Mouse (Mus musculus) cerebellum, adult 11 months (tissue): ENCODE measurements around the gene Gucy2e.

Source experiments
- DNase-seq: peaks from one replicate; pipeline ENCODE4 v3.0.0; 2022

Gucy2e gene

DNA sequence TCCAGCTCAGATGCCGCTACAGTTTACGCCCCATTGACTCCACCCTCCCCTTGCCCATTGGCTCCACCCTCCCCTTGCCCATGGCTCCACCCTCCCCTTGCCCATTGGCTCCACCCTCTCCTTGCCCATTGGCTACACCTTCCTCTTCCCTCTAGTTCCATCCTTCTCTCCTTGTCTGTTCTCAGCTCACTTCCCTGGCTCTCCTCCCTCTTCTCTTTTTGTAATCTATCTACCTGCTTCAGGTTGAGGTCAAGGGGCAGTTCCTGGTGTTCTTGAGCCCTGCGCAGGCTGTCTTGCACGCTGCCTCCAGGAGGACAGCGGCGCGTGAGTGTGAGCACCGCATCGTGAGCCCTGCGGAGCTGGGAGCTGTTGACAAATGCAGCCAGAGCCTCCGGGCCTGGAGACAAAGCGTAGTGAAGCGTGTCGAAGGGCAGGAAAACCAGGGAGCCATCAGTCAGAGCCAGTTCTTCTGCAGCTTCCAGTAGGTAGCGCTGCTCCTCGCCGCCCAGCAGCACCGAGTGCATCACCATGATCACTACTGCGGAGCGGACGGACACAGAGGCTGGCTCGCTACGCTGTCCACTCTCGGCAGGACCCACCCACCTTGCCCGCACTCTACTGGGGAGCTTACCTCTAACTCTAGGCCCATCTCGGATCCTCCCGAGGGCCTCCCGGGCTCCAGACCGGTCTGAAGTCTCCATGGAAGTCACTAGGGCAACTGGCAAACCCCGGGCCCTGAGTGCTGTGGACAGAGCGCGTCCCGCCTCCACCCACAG lies 1.4 kb downstream of the Gucy2e start:
- peak; percentile 85 for DNase-seq

DNA sequence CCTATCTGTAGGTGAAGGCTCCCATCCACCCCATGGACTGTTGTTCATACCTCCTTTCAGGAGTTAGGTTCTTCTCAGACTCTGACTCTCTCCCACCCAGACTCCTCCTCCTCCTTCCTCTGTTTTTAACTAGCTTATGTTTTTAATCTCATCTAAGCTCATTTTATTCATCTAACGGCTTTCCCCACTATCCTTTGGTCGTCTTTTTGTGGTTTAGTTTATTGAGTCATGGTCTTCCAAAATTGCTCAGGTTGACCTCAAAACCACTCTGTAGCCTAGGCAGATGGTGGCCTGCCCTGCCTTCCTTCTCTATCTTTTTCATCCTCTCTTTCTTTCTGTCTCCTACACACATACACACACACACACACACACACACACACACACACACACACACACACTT lies 3.7 kb downstream of the Gucy2e start:
- DNase-seq, result no peak

DNA sequence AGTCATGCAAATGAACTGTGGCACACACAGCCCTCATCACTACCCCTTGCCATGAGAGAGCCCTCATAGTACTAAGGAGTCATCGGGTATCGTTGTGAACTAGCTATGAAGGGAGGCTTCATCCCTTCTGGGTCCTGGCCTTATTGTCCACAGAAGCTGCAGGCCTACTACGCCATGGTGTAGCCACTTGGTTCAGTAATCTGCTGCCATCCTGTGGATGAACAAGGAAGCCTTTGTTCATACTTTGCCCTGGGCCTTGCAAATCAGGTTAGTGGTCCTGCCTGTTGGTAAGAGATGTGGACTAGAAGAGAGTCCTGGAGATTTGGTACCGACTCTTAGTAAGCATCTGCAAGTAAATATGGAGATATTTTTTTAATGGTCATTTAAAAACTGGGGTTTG lies 6.4 kb downstream of the Gucy2e start:
- no peak for DNase-seq

DNA sequence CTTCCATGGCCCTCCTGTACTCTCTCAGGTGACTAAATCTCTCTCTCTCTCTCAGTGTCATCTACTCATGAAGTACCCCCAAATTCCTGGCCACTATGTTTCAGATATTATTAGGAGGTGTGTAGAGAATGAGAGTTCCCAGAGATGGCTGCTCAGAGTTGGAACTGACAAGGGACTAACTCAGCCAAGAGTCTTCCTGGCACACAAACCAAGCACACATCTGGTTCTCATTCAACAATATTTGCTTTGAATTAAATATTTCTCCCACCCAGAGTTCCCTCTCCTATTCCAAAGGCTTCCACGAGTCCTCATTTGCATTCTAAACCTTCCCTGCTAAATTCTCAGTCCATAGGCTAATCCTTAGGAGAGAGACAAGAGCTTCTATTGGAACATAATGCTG lies 11.1 kb downstream of the Gucy2e start:
- no peak for DNase-seq

DNA sequence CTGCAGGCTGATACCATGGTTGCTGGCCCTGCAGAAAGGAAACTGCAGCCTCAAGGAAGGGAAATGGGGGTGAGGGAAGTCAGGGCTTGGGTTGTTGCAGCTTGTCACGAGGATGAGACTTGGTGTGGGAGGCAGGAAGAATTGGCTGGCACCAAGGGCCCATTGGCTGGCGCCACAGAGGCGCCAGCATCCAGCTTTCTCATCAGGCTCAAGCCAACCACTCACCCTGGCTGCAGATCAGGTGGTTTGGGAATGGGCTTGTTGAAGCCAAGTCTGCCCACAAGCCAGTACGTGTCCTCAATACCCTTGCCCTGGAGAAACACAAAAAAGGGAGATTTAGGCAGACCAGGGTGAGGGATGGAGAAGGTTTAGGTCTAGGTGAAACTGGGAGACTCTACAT lies 13.7 kb downstream of the Gucy2e start:
- no peak for DNase-seq

- no peak for DNase-seq
These were observed 15.8 kb downstream of the Gucy2e start for GRCm38 (mm10) chr11:69221070-69221469.

DNA sequence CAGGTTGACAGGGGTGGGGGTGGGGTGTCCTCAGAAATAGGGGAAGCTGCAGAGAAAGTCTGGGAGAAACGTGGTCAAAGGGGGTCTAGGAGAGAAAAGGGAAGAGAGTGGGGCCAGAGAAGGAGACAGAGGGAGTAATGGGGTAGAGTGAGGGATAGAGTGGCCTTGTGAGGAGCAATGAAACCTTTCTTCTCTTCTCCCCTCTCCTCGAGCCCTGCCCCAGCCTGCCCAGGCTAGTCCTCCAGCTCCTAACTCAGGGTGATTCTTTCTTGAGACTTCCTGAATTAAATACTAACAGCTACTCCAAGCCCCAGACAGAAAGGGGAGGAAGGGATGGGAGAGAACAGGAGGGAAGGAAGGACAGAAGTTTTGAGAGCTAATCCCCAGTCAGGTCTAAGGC lies 18.2 kb downstream of the Gucy2e start:
- DNase-seq, result no peak

DNA sequence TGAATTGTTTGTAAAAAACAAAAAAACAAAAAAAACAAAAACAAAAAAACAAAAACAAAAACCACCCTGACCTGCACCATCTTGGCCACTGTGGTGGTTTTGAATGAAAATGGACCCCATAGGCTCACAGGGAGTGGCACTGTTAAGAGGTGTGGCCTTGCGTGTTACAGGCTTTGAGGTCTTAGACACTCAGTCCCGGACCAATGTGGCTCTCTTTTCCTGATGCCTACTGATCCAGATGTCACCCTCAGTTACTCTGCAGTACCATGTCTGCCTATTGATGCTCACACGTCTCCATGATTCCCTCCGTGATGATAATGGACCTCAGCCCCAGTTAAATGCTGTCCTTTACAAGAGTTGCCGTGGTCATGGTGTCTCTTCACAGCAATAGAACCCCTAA lies 19.4 kb downstream of the Gucy2e start:
- no peak for DNase-seq

GRCm38 (mm10) chr11:69211431-69211830 lies 25.4 kb downstream of the Gucy2e start:
- peak; percentile 68 for DNase-seq

GRCm38 (mm10) chr11:69202469-69203230 lies 34.2 kb downstream of the Gucy2e start:
- no peak for DNase-seq

- DNase-seq, result no peak
These were observed 36.6 kb downstream of the Gucy2e start for GRCm38 (mm10) chr11:69200231-69200630.

DNA sequence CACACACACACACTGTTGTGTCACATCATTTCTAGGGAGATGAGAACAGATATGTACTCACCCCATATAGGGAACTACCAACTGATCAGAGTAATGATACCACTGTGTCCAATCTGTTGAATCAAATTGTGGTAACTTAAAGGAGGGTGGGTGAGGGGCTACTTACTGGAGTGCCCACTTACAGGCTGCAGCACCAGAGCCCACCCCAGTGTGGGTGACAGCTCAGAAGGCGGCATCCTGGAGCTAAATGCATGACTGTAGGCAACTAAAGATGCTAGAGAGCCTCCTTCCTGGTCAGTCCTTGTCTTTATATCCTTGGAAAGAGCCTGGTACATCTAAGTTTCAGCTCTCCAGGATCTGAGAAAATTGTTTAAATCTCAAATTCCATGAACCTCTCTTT lies 37.6 kb downstream of the Gucy2e start:
- no peak for DNase-seq

DNA sequence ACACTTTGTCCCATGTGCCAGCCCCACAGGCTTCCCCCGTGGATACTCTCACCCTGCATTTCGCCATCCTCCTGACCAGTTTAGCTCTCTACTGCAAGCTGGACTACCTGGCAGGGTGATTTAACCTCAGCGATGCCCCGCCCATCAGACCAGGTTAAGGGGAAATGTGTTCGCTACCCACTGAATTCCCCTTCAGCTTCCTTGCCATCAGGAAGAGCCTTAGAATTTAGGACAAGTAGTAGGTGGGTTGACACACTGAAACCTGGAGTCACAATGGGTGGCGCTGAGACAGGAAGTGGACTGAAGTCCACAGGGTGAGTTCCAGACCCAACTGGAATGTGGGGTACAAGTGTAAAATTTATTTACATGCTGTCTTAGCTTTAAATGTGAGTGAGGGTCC lies 39.1 kb downstream of the Gucy2e start, which contains the start of gene Alox8:
Gene Alox8 (minus strand): TSS at position 101 of the 400 bp plus-strand sequence.
- no peak for DNase-seq

GRCm38 (mm10) chr11:69197194-69197593 lies 39.6 kb downstream of the Gucy2e start:
- no peak for DNase-seq

DNA sequence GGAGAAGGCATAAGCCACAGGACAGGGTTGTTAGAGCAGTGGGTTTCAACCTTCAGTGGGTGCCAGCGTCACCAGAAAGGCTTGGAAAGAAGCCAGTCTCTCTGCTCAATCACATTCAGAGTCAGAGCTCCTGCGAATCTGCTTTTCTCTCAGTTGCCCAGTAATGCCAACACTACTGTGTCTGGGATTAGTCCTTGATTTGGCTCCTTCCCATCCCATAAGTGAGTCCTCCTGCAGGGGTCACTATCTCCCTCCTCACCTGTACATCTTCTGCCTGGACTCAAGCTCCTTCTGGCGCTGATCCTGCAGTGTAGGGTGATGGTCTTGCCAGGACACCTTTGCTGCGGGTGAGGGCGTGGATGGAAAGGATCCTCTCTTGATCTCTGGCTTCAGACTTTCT lies 40.1 kb downstream of the Gucy2e start:
- peak; percentile 59 for DNase-seq

- peak; percentile 34 for DNase-seq
These were observed 44.0 kb downstream of the Gucy2e start for GRCm38 (mm10) chr11:69192840-69193239.

GRCm38 (mm10) chr11:69185936-69186335 lies 50.9 kb downstream of the Gucy2e start:
- DNase-seq, result no peak

GRCm38 (mm10) chr11:69185031-69185430 lies 51.8 kb downstream of the Gucy2e start:
- no peak for DNase-seq

- DNase-seq, result no peak
These were observed 56.7 kb downstream of the Gucy2e start for GRCm38 (mm10) chr11:69180120-69180519.

DNA sequence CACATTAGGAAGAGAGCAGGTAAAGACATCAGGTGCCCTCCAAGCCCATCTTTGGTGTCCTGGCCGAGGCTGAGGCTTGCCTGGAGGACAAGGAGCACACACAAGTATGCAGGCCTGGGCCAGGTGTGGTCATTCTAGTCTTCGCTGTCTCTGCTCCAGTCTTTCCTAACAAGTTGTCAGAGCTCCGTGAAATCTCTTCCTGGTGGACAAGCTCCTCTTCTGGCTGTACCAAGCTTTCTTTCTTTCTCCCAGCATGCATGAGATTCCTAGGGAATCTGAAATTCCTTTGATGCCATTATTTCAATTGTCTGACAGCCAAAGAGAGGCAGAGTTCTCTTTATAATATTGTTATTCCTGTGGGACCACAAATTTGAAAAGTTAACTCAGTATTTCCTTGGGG lies 57.3 kb downstream of the Gucy2e start:
- DNase-seq, result no peak

GRCm38 (mm10) chr11:69178525-69178924 lies 58.3 kb downstream of the Gucy2e start:
- DNase-seq, result no peak

- DNase-seq, result no peak
These were observed 62.1 kb downstream of the Gucy2e start for GRCm38 (mm10) chr11:69174722-69175121.

DNA sequence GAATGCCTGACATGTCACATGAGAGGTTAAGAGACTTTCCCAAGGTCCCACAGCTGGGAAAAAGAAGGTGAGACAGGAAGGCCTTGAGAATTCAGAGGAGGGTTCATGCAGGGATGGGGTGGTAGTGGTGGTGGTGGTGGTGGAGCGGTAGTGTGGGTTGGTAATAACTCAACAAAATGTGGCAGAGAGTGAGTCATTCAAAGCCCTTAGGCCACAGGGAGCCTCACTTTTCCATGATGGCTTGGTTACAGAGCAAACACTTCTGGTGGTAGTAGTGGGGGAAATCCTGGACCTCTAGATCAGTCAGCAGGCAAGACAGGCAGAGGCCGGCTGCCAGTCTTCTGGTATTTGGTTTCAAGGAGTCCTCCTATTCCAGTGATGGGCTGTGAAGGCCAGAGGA lies 64.2 kb downstream of the Gucy2e start:
- DNase-seq, result no peak

DNA sequence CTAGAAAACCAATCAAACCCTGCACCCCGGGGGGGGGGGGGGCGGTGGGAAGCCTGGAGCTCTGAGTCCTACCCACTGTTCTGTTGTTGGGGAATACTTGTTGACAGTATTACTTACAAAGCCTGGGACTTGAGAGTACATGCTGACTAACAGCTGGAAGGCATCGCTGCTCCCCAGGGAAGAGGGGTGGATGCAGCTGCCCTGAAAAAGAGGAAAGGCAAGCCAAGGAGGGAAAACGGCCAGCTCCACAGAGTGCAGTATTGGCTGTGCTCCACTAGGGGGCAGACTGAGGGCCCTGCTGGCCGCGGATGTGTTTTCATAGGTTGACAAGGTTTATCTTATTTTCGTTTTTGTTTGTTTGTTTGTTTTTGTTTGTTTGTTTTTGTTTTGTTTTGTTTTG lies 65.2 kb downstream of the Gucy2e start:
- DNase-seq, result peak; percentile 32
